Mouse (Mus musculus) lung, embryonic 16.5 days (tissue): ENCODE measurements around the gene Ntng2. TPM values are rescaled to one million over a fixed set of nuclear protein-coding genes. Genes with fewer than 3 reads are reported as not detected.

ENCODE experiments used
- ATAC-seq: fragments of 200-750 bp; cut with Nextera tagmentation; 2 replicates; pipeline ENCODE4 v1.8.0; 2017; ENCODE audit warnings: low read depth, mild to moderate bottlenecking, moderate library complexity
- H3K27ac ChIP-seq: fragments of 300-500 bp; sonication (generic); 2 replicates; pipeline ENCODE4 v1.5.1; 2014; ENCODE audit warnings: mild to moderate bottlenecking, control low read depth, low read length
- H3K27me3 ChIP-seq: fragments of 300-500 bp; sonication (generic); 2 replicates; pipeline ENCODE4 v1.6.1; 2014; ENCODE audit warnings: low read depth, low read length, mixed read lengths; ENCODE audit not compliant: control insufficient read depth, insufficient read depth
- H3K36me3 ChIP-seq: fragments of 300-500 bp; sonication (generic); 2 replicates; pipeline ENCODE4 v1.6.1; 2014; ENCODE audit warnings: low read length; ENCODE audit not compliant: control insufficient read depth, insufficient read depth
- H3K4me1 ChIP-seq: fragments of 300-500 bp; sonication (generic); replicated peaks from 2 replicates; pipeline ENCODE4 v1.6.1; 2014; ENCODE audit warnings: low read length, mixed read lengths; ENCODE audit not compliant: control insufficient read depth, insufficient read depth
- H3K4me2 ChIP-seq: fragments of 300-500 bp; sonication (generic); 2 replicates; pipeline ENCODE4 v1.6.1; 2014; ENCODE audit warnings: low read depth, low read length, control low read depth
- H3K4me3 ChIP-seq: fragments of 300-500 bp; sonication (generic); 2 replicates; pipeline ENCODE4 v1.5.1; 2014; ENCODE audit warnings: mild to moderate bottlenecking, low read length, control low read depth
- H3K9ac ChIP-seq: fragments of 300-500 bp; sonication (generic); 2 replicates; pipeline ENCODE4 v1.6.1; 2014; ENCODE audit warnings: low read length, control low read depth
- H3K9me3 ChIP-seq: fragments of 300-500 bp; sonication (generic); 2 replicates; pipeline ENCODE4 v1.6.1; 2016; ENCODE audit warnings: low read length; ENCODE audit not compliant: control insufficient read depth
- WGBS: fragments of 180-500 bp; shearing (Covaris S2); extraction: QIAGEN DNeasy Blood & Tissue Kit; methylation state at CpG from one replicate; pipeline ENCODE4 v1.1.7; 2014; 5-methylcytosine and 5-hydroxymethylcytosine counted together
- polyA plus RNA-seq: library from polyadenylated mRNA; unstranded; fragments of >200 nt; fragmentation: Nextera tagmentation; extraction: Ambion mirVana; gene quantifications from 2 replicates; pipeline ENCODE4 v1.2.1, GENCODE M21; 2015

Ntng2 gene
- polyA plus RNA-seq, 1 experiment from 2014 or later: 0.46 TPM

DNA sequence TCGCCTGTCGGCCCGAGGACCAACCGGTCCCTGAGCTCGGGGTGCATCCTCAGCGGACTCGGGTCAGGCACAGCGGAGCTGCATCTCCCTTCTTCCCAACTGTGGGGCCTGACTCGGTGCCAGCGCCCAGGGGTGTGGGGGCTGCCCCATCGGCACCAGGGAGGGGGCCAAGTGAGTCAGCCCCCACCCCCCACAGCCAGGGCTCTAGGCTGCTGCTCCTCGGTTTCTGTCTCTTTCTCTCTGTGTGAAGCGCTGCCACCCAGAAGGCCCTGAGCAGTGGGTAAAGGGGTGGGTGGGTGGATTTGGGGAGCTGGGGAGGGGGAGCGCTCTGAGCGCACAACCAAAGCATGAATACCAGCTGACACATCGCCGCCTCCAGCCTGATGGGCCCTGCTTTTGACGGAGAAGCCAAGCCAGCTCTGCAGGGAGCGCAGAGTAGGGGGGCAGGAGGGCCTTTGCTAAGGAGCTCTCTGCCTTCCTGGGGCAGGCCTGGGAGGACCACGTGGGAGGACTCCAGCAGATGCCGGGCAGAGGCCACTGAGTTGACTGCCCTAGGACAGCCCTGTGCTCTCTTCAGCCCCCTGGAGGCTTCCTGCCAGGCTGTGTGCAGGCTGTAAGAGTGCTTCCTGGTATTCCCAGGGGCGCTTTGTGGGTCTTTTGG is 530 bp upstream of the Ntng2 start:
- peak overlapping the region; percentile 99 for H3K4me2 ChIP-seq
- peaks cover 21% of the 10 kb centered on the region for H3K4me1 ChIP-seq
- H3K4me3 ChIP-seq: peak overlapping the region; percentile 59
- ATAC-seq: peak; percentile 13; the same call in 1 of the 2 replicates
- no peak overlapping the region for H3K27ac ChIP-seq
- H3K27me3 ChIP-seq: peaks cover 72% of the 10 kb centered on the region
- no peaks in the 10 kb centered on the region for H3K36me3 ChIP-seq
- WGBS: 2% methylated on average over 21 of the region's 22 CpGs
- peak overlapping the region; percentile 62 for H3K9ac ChIP-seq
- H3K9me3 ChIP-seq: no peaks in the 10 kb centered on the region

DNA sequence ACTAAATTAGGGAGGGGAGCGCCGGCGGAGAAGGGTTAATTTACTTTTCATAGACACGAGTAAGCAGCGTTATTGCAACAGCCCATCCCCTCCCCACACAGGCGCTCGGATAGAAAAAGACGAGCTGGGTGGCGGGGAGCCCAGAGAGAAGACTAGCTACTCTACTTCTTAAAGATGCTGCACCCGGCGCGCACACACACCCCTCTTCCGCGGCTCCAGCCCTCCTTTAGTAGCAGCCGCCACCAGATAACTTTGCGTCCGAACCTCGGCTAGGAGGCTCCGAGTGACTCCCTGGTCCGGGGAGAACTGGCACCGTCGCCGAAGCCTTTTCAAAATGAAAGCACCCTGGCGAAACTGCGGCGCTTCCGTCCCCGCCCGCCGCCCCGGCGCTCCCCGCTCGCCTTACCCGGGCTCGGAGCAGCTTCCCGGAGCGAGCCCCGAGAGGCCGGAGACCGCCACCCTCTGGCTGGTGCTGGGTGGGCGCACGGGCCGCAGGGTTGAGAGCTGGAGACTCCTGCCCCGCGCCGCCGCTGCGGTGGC is 676 bp downstream of the Ntng2 start:
- Histone ChIP-seq H3K27me3 (peaks cover 80% of the 10 kb centered on the region), H3K36me3 (no peaks in the 10 kb centered on the region), H3K4me1 (peaks cover 21% of the 10 kb centered on the region), H3K9ac (peak overlapping the region; percentile 62), H3K4me2 (peak overlapping the region; percentile 99), H3K4me3 (peak overlapping the region; percentile 59), H3K9me3 (no peaks in the 10 kb centered on the region), H3K27ac (no peak overlapping the region)
- 0% methylated on average over 40 of the region's 49 CpGs for WGBS
- peak; percentile 63 for ATAC-seq

DNA sequence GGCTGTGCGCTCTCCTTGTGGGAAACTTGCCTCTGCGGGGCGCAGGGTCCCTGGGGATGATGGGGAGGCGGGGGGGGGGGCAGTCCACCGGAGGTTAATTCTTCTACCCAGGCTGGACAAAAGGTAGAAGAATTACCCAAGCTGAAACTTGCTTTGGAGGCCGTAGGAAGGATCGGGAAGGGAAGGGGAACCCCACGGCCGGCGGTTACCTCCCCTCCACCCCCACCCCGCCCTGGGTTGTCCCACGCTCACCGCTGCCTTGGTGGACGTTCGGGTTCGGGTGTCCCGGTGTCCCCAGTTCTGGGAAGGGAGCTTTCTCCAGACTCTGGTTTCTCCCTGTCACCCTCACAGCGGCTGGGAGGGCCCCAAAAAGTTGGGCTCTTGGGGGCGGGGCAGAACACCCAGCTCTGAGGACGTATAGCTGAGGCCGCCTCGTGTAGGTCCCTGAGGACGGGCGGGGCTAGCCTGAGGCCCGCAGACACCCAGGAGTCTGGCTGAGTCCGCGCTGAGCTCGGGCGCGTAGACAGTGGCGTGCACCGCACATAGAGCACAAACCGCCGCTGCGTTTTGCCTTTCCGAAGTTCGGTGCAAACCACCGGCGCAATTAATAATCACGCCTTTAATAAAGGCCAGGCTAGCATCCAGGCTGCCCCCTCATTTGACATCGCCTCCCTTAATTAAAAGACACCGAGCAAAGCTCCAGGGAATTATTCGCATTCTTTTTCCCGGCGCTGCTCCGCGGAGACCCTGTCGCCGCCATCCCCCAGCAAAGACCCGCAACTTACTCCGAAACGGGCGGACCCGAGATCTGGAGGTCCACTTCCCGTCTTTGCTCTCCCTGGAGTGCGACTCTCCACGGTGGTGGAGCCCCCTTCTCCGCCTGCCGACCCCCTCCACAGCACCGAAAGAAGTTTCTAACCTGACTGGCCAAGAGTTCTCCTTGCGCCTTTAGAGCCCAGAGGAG is 1.4 kb downstream of the Ntng2 start:
- peak overlapping the region; percentile 62 for H3K9ac ChIP-seq
- peak overlapping the region; percentile 99 for H3K4me2 ChIP-seq
- whole genome bisulfite sequencing: under 1% methylated on average over 60 of the region's 61 CpGs
- no peaks in the 10 kb centered on the region for H3K36me3 ChIP-seq
- no peak overlapping the region for H3K27ac ChIP-seq
- peak overlapping the region; percentile 59 for H3K4me3 ChIP-seq
- H3K4me1 ChIP-seq: peaks cover 21% of the 10 kb centered on the region
- H3K27me3 ChIP-seq: peaks cover 76% of the 10 kb centered on the region
- H3K9me3 ChIP-seq: no peaks in the 10 kb centered on the region
- peak; percentile 37; the same call in 1 of the 2 replicates for ATAC-seq

DNA sequence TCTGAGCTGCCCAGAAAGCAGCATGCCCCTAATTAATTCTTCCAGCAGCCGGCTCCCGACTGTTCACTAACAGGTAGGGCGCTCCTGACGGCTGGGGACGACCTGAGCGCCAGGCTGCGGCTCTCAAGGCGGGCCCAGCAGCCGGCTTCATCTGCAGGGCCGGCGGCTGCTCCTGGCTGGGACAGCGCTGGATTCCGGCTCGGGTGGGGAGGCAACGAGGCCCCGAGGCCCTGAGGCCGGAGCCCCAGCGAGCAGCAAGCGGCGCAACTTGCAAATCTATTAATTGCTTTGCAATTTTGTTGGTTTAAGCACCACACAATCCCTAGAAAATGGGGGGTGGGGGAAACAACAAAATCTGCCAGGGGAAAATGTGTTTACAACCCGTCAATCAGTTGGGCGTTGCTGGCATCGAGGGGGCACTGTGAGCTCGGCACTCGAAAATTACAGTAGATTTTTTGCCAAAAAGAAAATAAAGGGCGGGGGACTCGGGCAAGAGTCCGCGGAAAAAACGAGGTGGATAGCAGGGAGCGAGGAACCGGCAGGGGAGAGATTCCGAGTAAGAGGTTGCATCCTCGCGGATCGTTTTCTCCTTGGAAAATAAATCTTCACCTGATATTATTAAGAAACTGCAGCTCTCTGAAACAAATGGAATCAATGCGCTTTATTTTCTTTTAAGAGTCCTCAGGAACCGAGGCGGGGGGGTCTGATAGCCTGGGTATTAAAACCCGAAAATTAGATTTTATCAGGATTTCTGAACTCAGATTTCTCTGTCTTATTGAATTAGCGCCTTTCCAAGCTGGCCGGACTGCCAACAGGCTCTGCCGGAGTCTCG is 2.3 kb downstream of the Ntng2 start:
- Histone ChIP-seq H3K9me3 (no peaks in the 10 kb centered on the region), H3K27ac (no peak overlapping the region), H3K36me3 (no peaks in the 10 kb centered on the region), H3K4me1 (peaks cover 21% of the 10 kb centered on the region), H3K4me3 (peak overlapping the region; percentile 59), H3K4me2 (peak overlapping the region; percentile 99), H3K27me3 (peaks cover 69% of the 10 kb centered on the region), H3K9ac (no peak overlapping the region)
- no peak for ATAC-seq
- 1% methylated on average over 44 of the region's 44 CpGs for WGBS

DNA sequence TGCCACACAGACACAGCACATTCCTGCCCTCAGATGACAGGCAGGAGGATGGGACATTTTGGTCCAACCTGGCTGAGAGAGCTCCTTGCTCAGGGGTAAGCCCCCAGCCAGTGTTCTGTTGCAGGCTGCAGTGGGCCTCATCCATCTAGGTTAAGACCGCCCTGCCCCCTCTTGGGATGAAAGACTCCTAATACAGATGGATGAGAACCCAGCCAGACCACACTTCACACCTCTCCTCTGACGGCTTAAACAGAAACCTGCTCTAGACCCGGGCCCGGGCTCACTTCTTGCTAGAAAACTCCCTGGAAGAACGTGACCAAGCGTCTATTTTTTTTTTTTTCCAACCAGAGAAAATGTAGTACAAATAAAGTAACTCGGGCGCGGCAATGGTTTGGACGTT is 3.0 kb downstream of the Ntng2 start:
- ATAC-seq: no peak
- peaks cover 67% of the 10 kb centered on the region for H3K27me3 ChIP-seq
- peak overlapping the region; percentile 99; the same call in 1 of the 2 replicates for H3K4me2 ChIP-seq
- peaks cover 21% of the 10 kb centered on the region for H3K4me1 ChIP-seq
- H3K9me3 ChIP-seq: no peaks in the 10 kb centered on the region
- H3K9ac ChIP-seq: no peak overlapping the region
- H3K4me3 ChIP-seq: no peak overlapping the region
- WGBS: 5% methylated on average over 10 of the region's 10 CpGs
- H3K36me3 ChIP-seq: no peaks in the 10 kb centered on the region
- no peak overlapping the region for H3K27ac ChIP-seq

DNA sequence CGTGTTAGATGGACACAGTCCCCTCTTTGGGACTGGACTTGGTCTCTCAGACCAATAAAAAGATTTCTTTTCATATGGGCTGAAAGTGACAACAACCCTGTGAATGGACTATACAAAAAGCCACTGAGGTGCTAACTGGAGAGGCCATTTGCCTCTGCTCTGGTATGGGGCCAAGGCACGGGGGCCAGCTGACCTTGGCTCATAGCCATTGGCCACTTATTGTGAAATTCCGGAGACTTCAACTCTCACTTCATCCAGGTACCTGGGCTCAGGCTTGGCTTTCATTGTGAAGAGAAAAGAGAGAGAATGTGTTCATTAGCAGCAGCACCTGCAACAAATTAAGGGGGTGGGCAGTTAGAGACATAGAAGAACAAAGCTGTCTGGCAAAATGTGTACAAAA is 4.3 kb downstream of the Ntng2 start:
- Histone ChIP-seq H3K9ac (no peak overlapping the region), H3K4me1 (peaks cover 21% of the 10 kb centered on the region), H3K27ac (no peak overlapping the region), H3K9me3 (peaks cover 2% of the 10 kb centered on the region; the same call in 1 of the 2 replicates), H3K36me3 (no peaks in the 10 kb centered on the region), H3K4me3 (no peak overlapping the region), H3K4me2 (no peak overlapping the region), H3K27me3 (peaks cover 55% of the 10 kb centered on the region)
- no peak for ATAC-seq
- 43% methylated on average over 3 of the region's 3 CpGs for WGBS

DNA sequence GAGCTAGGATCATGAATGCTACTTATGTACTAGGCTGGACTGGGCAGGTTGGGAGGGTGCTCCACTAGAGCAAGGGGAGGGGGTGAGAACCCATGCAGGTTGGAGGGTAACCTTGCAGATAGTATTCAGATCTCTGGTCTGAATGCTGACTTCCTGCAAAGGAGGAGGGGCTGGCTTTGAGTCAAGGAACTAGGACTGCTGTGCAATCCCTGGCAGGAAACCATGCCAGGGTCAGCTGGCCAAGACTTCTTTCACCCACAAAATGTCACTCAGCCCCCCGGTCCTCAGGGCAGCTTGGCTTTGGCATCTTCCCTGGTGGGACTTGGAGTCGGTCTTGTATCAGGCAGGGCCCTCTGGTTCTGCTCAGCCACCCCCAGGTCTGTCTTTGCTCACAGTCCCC is 5.4 kb downstream of the Ntng2 start:
- no peaks in the 10 kb centered on the region for H3K36me3 ChIP-seq
- no peak overlapping the region for H3K4me3 ChIP-seq
- WGBS: 58% methylated on average over 2 of the region's 2 CpGs
- H3K27ac ChIP-seq: no peak overlapping the region
- H3K4me2 ChIP-seq: no peak overlapping the region
- peaks cover 17% of the 10 kb centered on the region for H3K4me1 ChIP-seq
- H3K9ac ChIP-seq: no peak overlapping the region
- no peak for ATAC-seq
- peaks cover 2% of the 10 kb centered on the region; the same call in 1 of the 2 replicates for H3K9me3 ChIP-seq
- peaks cover 46% of the 10 kb centered on the region for H3K27me3 ChIP-seq

DNA sequence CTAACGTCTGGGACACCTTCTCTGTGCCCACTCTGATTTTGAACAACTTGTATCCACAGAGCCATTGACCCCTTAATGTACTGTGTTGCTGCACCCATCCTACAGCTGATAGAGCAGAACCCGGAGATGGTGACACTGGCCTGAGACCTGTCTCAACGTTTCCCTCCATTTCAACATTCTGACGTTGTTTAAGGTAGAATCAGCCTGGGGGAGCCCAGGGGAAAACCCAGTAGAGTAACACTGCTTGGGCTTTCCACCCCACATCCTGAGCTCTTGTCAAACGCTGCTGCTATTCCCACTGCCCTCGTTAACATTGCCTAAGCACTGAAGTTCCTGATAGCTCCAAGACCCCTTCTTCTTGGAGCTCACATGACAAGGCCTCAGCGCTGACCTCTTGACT is 5.9 kb downstream of the Ntng2 start:
- H3K27ac ChIP-seq: no peak overlapping the region
- 64% methylated on average over 7 of the region's 7 CpGs for WGBS
- H3K4me2 ChIP-seq: no peak overlapping the region
- H3K9me3 ChIP-seq: peaks cover 2% of the 10 kb centered on the region; the same call in 1 of the 2 replicates
- H3K9ac ChIP-seq: no peak overlapping the region
- ATAC-seq: no peak
- H3K4me1 ChIP-seq: peaks cover 17% of the 10 kb centered on the region
- H3K4me3 ChIP-seq: no peak overlapping the region
- H3K27me3 ChIP-seq: peaks cover 41% of the 10 kb centered on the region
- H3K36me3 ChIP-seq: no peaks in the 10 kb centered on the region
